Mouse (Mus musculus): Measurements from ENCODE around the gene Krtap5-5. TPM values are rescaled to one million over a fixed set of nuclear protein-coding genes. Genes with fewer than 3 reads are reported as not detected.
A peak's percentile ranks its signal among the peaks of the same experiment; 100 is the strongest.
"Not testable (repeated sequence)": the region's sequence is repeated elsewhere in the genome, so short reads cannot be mapped to it uniquely, and the experiment has no call there.

Krtap5-5 gene
- not detected in 2 replicates for total RNA-seq (2014; rRNA removed; ENCODE audit: low replicate concordance)
- polyA plus RNA-seq (2015; fragmentation: Nextera tagmentation; extraction: Ambion mirVana) = not detected in 2 replicates

DNA sequence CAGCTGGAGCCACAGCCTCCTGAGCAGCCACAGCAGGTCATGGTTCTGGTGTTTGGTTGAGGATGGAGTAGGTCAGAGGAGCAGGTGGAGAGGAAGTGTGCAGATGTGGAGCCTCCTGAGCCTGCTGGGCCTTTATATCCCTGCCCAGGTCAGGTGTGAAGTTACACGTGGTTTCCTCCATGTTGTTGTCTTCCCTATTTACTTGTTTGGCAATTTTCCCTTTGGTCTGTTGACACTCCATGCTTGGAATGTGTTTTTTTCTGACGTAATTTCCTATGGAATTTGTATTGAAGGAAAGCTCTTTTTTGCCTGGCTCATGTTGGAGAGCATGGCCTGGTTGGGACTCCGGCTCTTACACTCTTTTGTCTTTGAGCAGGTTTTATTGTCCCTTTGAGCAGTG, at the start of gene Krtap5-5:
Gene Krtap5-5, minus strand, starts transcription at position 101 of the 400 bp plus-strand sequence.
- H3K9ac ChIP-seq (replicated peaks; ENCODE audit: low read depth, low read length); H3K27me3 ChIP-seq (ENCODE audit: control insufficient read depth, insufficient read depth, low read length); H3K27ac ChIP-seq (ENCODE audit: low read depth); H3K4me3 ChIP-seq (ENCODE audit: low read depth, low read length); ATAC-seq (ENCODE audit: insufficient read depth, low read depth); H3K36me3 ChIP-seq (replicated peaks; ENCODE audit: control insufficient read depth, insufficient read depth, low read length); H3K4me2 ChIP-seq (ENCODE audit: low read depth, low read length); H3K4me1 ChIP-seq (ENCODE audit: control insufficient read depth, insufficient read depth); H3K9me3 ChIP-seq (replicated peaks; ENCODE audit: control insufficient read depth, low read length): not testable (repeated sequence)
- DNase-seq (ENCODE audit: low spot score) = peak; percentile 5
- 29% methylated on average over 3 of the region's 3 CpGs for WGBS

DNA sequence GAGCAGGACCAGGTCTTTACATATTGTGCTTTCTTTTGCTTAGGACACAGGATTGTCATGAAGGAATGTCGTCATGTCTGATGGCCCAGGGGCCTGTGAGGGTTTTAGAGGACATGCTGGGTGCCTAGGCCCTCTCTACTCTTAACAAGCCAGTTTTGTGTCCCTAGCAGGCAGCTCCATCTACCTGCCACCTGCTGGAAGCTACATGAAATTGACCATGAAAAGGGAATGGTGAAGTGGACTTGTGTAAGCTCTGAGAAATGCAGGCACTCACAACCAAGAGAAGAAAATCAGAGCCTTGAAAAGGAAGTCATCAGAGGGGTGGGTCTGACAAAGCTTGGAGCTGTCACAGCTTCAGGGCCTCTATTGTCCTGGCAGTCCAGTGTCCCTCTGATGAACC, 49.5 kb upstream of the Krtap5-5 start:
- not testable (repeated sequence) for H3K36me3 ChIP-seq (replicated peaks; ENCODE audit: control insufficient read depth, insufficient read depth, low read length); H3K4me2 ChIP-seq (ENCODE audit: low read depth, low read length); H3K4me1 ChIP-seq (ENCODE audit: control insufficient read depth, insufficient read depth); H3K4me3 ChIP-seq (ENCODE audit: low read depth, low read length); DNase-seq (ENCODE audit: low spot score); H3K9me3 ChIP-seq (replicated peaks; ENCODE audit: control insufficient read depth, low read length); H3K27ac ChIP-seq (ENCODE audit: low read depth); H3K27me3 ChIP-seq (ENCODE audit: control insufficient read depth, insufficient read depth, low read length); H3K9ac ChIP-seq (replicated peaks; ENCODE audit: low read depth, low read length); ATAC-seq (ENCODE audit: insufficient read depth, low read depth)
- WGBS = 67% methylated on average over 1 of the region's 1 CpGs
- peak; percentile 22 for TF ChIP-seq CTCF (IDR thresholded peaks at IDR 0.05; ENCODE audit: low read depth)

DNA sequence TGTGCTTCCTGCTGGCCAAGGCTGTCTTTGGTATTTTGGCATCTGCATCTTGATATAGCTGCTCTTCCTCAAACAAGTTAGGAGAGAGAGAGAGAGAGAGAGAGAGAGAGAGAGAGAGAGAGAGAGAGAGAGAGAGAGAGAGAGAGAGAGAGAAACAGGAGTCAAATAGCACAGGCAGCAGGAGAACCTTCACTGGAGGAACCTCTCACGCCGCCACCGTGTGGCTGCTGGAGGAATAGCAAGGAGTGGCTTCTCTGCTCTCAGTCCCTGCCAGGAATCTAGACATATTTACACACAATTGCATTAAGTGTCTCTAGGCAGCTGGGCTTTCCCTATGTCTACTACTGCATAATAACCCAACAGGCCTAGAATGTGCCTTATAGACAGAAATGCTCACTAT, 48.4 kb upstream of the Krtap5-5 start:
- TF ChIP-seq CTCF (IDR thresholded peaks at IDR 0.05; ENCODE audit: low read depth) = peak; percentile 66
- not testable (repeated sequence) for ATAC-seq (ENCODE audit: insufficient read depth, low read depth); H3K27me3 ChIP-seq (ENCODE audit: control insufficient read depth, insufficient read depth, low read length); H3K36me3 ChIP-seq (replicated peaks; ENCODE audit: control insufficient read depth, insufficient read depth, low read length); H3K27ac ChIP-seq (ENCODE audit: low read depth); H3K4me2 ChIP-seq (ENCODE audit: low read depth, low read length); H3K9me3 ChIP-seq (replicated peaks; ENCODE audit: control insufficient read depth, low read length); H3K4me3 ChIP-seq (ENCODE audit: low read depth, low read length); H3K4me1 ChIP-seq (ENCODE audit: control insufficient read depth, insufficient read depth); H3K9ac ChIP-seq (replicated peaks; ENCODE audit: low read depth, low read length)
- peak; percentile 53 for DNase-seq (ENCODE audit: low spot score)
- WGBS = 3% methylated on average over 3 of the region's 3 CpGs

DNA sequence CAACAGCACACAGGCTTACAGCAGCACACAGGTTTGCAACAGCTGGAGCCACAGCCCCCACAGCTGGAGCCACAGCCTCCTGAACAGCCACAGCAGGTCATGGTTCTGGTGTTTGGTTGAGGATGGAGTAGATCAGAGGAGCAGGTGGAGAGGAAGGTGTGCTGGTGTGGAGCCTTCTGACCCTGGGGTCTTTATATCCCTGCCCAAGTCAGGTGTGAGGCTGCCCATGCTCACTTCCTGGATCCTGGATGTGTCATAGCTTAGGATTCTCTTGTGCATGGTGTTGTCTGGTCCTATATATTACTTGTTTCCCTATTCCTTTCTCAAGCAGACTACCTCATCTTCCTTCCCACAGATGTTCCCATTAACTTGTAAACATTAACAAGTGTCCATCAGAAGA, 44.5 kb upstream of the Krtap5-5 start, which contains the start of gene Gm4559:
Gene Gm4559, minus strand, starts transcription at position 101 of the 400 bp plus-strand sequence.
- not testable (repeated sequence) for H3K36me3 ChIP-seq (replicated peaks; ENCODE audit: control insufficient read depth, insufficient read depth, low read length); H3K4me1 ChIP-seq (ENCODE audit: control insufficient read depth, insufficient read depth); ATAC-seq (ENCODE audit: insufficient read depth, low read depth); H3K9ac ChIP-seq (replicated peaks; ENCODE audit: low read depth, low read length); H3K27me3 ChIP-seq (ENCODE audit: control insufficient read depth, insufficient read depth, low read length); DNase-seq (ENCODE audit: low spot score); H3K4me3 ChIP-seq (ENCODE audit: low read depth, low read length); H3K27ac ChIP-seq (ENCODE audit: low read depth); H3K4me2 ChIP-seq (ENCODE audit: low read depth, low read length); H3K9me3 ChIP-seq (replicated peaks; ENCODE audit: control insufficient read depth, low read length)

DNA sequence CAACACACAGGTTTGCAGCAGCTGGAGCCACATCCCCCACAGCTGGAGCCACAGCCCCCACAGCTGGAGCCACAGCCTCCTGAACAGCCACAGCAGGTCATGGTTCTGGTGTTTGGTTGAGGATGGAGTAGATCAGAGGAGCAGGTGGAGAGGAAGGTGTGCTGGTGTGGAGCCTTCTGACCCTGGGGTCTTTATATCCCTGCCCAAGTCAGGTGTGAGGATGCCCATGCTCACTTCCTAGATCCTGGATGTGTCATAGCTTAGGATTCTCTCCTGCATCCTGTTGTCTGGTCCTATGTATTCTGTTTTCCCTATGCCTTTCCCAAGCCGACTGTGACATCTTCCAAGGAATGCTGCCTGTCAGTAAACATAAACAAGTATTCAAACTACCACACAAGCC, 28.5 kb upstream of the Krtap5-5 start, which contains the start of gene Gm2431:
Gene Gm2431, minus strand, starts transcription at position 101 of the 400 bp plus-strand sequence.
- H3K4me1 ChIP-seq (ENCODE audit: control insufficient read depth, insufficient read depth); H3K27ac ChIP-seq (ENCODE audit: low read depth): not testable (repeated sequence)
- 35% methylated on average over 1 of the region's 1 CpGs for WGBS

DNA sequence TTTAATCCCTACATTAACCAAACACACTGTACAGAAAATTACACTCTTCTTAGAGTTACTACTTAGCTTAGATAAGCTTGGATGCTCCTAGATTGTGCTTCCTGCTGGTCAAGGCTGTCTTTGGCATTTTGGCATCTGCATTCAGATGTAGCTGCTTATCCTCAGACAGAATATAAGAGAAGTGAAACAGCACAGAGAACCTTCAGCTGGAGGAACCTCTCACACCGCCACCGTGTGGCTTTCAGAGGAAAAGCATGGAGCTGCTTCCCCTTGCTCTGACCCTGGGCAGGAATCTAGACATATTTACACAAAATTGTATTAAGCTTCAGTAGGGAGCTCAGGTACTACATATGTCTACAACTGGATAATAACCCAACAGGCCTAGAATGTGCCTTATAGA, 25.7 kb upstream of the Krtap5-5 start:
- Histone ChIP-seq H3K4me1 (ENCODE audit: control insufficient read depth, insufficient read depth) (no peaks in the 10 kb centered on the region), H3K4me2 (ENCODE audit: low read depth, low read length) (no peak overlapping the region), H3K9me3 (replicated peaks; ENCODE audit: control insufficient read depth, low read length) (no peaks in the 10 kb centered on the region), H3K9ac (replicated peaks; ENCODE audit: low read depth, low read length) (no peak overlapping the region), H3K27ac (ENCODE audit: low read depth) (no peak overlapping the region), H3K36me3 (replicated peaks; ENCODE audit: control insufficient read depth, insufficient read depth, low read length) (no peaks in the 10 kb centered on the region), H3K27me3 (ENCODE audit: control insufficient read depth, insufficient read depth, low read length) (no peaks in the 10 kb centered on the region), H3K4me3 (ENCODE audit: low read depth, low read length) (no peak overlapping the region)
- 0% methylated on average over 2 of the region's 2 CpGs for WGBS
- DNase-seq (ENCODE audit: low spot score) (peak; percentile 35), ATAC-seq (ENCODE audit: insufficient read depth, low read depth) (0 out of 2 replicates have a peak, but pooled peaks have one; percentile 24)
- TF ChIP-seq EP300 (IDR thresholded peaks at IDR 0.05; ENCODE audit: low read depth) = no peak
- peak; percentile 60 for TF ChIP-seq CTCF (IDR thresholded peaks at IDR 0.05; ENCODE audit: low read depth)

More for the DNA sequence above, 28.5 kb upstream of the Krtap5-5 start, which contains the start of gene Gm2431:
- not testable (repeated sequence) for H3K9me3 ChIP-seq (replicated peaks; ENCODE audit: control insufficient read depth, low read length); H3K4me3 ChIP-seq (ENCODE audit: low read depth, low read length); H3K36me3 ChIP-seq (replicated peaks; ENCODE audit: control insufficient read depth, insufficient read depth, low read length); H3K9ac ChIP-seq (replicated peaks; ENCODE audit: low read depth, low read length); H3K4me2 ChIP-seq (ENCODE audit: low read depth, low read length); H3K27me3 ChIP-seq (ENCODE audit: control insufficient read depth, insufficient read depth, low read length); DNase-seq (ENCODE audit: low spot score); ATAC-seq (ENCODE audit: insufficient read depth, low read depth)

All from heart, postnatal 0 days (tissue).